Mouse (Mus musculus) heart, embryonic 11.5 days (tissue): Measurements from ENCODE around the gene Sdc4. TPM values are rescaled to one million over a fixed set of nuclear protein-coding genes. Genes with fewer than 3 reads are reported as not detected.

Source experiments
- ATAC-seq: fragments of 200-750 bp; cut with Nextera tagmentation; replicated peaks from 2 replicates; pipeline ENCODE4 v1.8.0; 2017; ENCODE audit warnings: moderate library complexity; ENCODE audit not compliant: insufficient number of reproducible peaks, low FRiP score, low TSS enrichment
- H3K27ac ChIP-seq: fragments of 300-500 bp; sonication (generic); 2 replicates; pipeline ENCODE4 v1.5.1; 2014; ENCODE audit warnings: mild to moderate bottlenecking, low read depth, low read length
- H3K27me3 ChIP-seq: fragments of 300-500 bp; sonication (generic); 2 replicates; pipeline ENCODE4 v1.6.1; 2014; ENCODE audit warnings: mild to moderate bottlenecking, low read length, mixed read lengths; ENCODE audit not compliant: control insufficient read depth, insufficient read depth
- H3K36me3 ChIP-seq: fragments of 300-500 bp; sonication (generic); 2 replicates; pipeline ENCODE4 v1.6.1; 2014; ENCODE audit warnings: mild to moderate bottlenecking, low read length, moderate library complexity, mixed read lengths; ENCODE audit not compliant: control insufficient read depth, insufficient read depth
- H3K4me1 ChIP-seq: fragments of 300-500 bp; sonication (generic); 2 replicates; pipeline ENCODE4 v1.6.1; 2014; ENCODE audit warnings: low read length; ENCODE audit not compliant: control insufficient read depth, insufficient read depth
- H3K4me2 ChIP-seq: fragments of 300-500 bp; sonication (generic); 2 replicates; pipeline ENCODE4 v1.6.1; 2014; ENCODE audit warnings: mild to moderate bottlenecking, moderate library complexity
- H3K4me3 ChIP-seq: fragments of 300-500 bp; sonication (generic); 2 replicates; pipeline ENCODE4 v1.5.1; 2014; ENCODE audit warnings: low read depth, low read length
- H3K9ac ChIP-seq: fragments of 300-500 bp; sonication (generic); 2 replicates; pipeline ENCODE4 v1.6.1; 2014; ENCODE audit warnings: mild to moderate bottlenecking, low read depth, low read length, moderate library complexity
- H3K9me3 ChIP-seq: fragments of 300-500 bp; sonication (generic); replicated peaks from 2 replicates; pipeline ENCODE4 v1.6.1; 2016; ENCODE audit warnings: low read length; ENCODE audit not compliant: control insufficient read depth
- WGBS: fragments of 180-500 bp; shearing (Covaris S2); extraction: QIAGEN DNeasy Blood & Tissue Kit; methylation state at CpG from one replicate; pipeline ENCODE4 v1.1.7; 2014; ENCODE audit not compliant: insufficient replicate concordance; 5-methylcytosine and 5-hydroxymethylcytosine counted together
- polyA plus RNA-seq: library from polyadenylated mRNA; unstranded; fragments of >200 nt; fragmentation: Nextera tagmentation; extraction: Ambion mirVana; gene quantifications from 2 replicates; pipeline ENCODE4 v1.2.1, GENCODE M21; 2014

Sdc4 gene
- polyA plus RNA-seq, 1 experiment from 2014 or later, result 34.6 TPM

DNA sequence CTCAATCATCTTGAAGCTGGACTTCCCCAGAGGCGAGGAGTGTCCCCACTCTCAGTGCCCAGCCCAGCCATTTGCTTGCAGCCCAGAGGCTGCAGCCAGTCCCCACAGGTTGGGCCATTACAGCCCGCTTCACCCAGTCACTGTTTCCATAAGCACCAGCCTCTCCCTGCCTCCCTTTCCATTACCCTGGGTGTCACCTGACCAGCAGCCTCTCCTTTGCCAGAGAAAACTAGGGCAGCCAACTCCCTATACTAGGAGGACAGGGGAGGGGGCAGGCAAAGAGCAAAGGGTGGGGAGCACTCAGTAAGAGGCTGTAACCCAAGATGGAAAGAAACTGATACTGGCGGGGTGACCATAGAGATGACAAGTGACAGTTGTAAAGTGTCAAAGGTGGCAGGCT is 6.7 kb downstream of the Sdc4 start:
- Histone ChIP-seq H3K27ac (0 out of 2 replicates have a peak overlapping the region, but pooled peaks have one; percentile 35), H3K36me3 (no peaks in the 10 kb centered on the region), H3K9me3 (no peaks in the 10 kb centered on the region), H3K27me3 (no peaks in the 10 kb centered on the region), H3K4me1 (peaks cover 61% of the 10 kb centered on the region), H3K9ac (peak overlapping the region; percentile 46; the same call in 1 of the 2 replicates), H3K4me3 (no peak overlapping the region), H3K4me2 (no peak overlapping the region)
- WGBS, result 53% methylated on average over 3 of the region's 3 CpGs
- ATAC-seq, result no peak

DNA sequence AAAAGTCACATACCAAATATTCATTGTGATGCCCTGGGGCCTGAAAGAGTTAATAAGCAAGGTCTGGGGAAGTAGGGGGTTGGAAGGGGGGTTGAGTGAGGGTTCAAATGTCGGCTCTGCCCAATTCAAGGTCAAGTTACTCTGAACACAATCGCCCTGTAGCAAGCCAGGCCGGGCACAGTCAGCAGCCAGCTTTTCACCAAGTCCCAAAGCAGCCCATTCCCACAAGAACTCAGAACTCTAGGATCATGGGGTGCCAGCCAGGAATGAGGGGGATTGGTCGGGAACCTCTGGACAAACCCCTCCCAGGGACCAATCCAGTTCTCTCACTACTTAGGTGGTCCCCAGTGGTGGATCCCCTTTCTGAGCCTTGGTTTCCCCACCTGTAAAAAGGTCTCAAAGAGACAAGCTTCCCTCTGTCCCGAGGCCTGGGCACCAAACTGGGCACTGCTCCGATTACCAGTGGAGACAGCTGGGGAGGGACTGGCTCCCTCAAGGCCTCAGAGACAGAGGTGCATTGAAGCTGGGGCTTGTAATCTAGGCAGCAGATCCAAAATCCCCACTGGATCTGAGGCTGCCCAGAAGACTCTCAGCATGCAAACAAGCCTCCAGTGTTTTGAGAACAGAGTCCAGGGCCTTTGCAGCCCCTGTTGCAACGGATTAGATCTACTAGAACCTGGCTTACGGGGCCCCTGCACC is 7.3 kb downstream of the Sdc4 start:
- Histone ChIP-seq H3K9ac (peak overlapping the region; percentile 46), H3K27ac (peak overlapping the region; percentile 35; the same call in 1 of the 2 replicates), H3K4me3 (no peak overlapping the region), H3K4me2 (peak overlapping the region; percentile 27), H3K4me1 (peaks cover 58% of the 10 kb centered on the region), H3K9me3 (no peaks in the 10 kb centered on the region), H3K27me3 (no peaks in the 10 kb centered on the region), H3K36me3 (no peaks in the 10 kb centered on the region)
- no peak for ATAC-seq
- WGBS, result 25% methylated on average over 8 of the region's 8 CpGs

DNA sequence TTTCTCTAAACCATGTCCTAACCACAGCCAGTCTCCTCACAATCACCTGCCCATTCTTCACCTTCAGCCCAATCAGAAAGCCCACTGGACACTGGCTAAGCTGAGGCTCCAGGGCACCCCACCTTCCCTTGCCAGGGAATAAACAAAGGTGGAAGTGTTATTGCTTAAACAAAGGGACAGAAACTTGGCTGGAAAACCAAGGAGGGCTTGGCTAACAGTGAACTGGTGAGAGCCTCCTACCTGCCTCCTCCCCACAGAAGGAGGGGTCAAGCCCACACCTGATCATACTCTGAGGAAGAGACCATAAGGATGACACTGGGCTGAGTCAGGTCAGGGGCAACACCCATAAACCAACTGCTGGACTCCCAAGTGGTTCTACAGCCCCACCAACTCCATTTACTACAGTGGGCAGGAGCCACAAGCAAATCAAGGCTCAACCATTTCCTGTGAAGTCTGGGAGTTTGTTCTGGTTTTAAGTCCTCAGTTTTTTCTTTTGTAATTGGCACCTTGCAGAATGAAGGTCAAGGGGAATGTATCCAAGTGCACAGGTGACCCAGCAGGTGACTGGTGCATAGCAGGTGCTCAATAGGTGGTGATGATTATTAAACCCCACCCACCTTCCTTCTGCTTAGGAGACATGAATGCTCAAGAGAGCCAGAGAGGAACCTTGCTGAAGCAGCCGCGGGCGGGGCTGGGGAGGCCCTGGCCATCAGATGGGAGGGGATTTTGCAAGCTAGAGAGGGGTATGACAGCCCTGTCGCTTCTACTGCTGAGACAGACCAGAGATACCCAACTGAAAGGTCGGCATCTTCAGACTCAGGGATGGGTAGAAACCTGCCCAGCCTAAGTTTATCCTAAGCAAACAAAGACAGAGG is 8.2 kb downstream of the Sdc4 start:
- Histone ChIP-seq H3K27ac (no peak overlapping the region), H3K4me2 (peak overlapping the region; percentile 14; the same call in 1 of the 2 replicates), H3K4me1 (peaks cover 62% of the 10 kb centered on the region), H3K27me3 (no peaks in the 10 kb centered on the region), H3K9ac (no peak overlapping the region), H3K36me3 (no peaks in the 10 kb centered on the region), H3K4me3 (no peak overlapping the region), H3K9me3 (no peaks in the 10 kb centered on the region)
- WGBS, result 30% methylated on average over 5 of the region's 5 CpGs
- ATAC-seq, result no peak

DNA sequence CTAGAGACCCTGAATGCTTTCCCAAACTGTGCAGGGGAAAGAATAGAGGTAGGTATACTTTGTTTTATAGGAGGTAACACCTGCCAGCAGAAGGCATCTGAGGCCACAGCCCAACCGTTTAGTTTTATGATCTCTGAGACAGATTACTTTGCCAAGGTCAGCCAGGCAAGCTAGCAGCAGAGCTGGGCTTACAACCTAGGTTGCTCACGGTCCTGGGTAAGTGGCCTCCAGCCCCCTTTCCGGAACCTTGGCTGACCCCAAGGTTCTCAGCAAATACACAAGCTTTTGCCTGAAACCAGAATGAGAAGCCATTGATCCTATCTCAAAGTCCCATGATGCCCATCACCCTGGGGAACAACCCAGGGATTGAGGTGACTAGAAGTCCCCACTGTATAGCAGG is 9.0 kb downstream of the Sdc4 start:
- Histone ChIP-seq H3K4me1 (peaks cover 66% of the 10 kb centered on the region), H3K27me3 (no peaks in the 10 kb centered on the region), H3K36me3 (peaks cover 2% of the 10 kb centered on the region; the same call in 1 of the 2 replicates), H3K4me2 (no peak overlapping the region), H3K4me3 (no peak overlapping the region), H3K9me3 (no peaks in the 10 kb centered on the region), H3K27ac (no peak overlapping the region), H3K9ac (no peak overlapping the region)
- ATAC-seq, result no peak
- 75% methylated on average over 3 of the region's 3 CpGs for WGBS

DNA sequence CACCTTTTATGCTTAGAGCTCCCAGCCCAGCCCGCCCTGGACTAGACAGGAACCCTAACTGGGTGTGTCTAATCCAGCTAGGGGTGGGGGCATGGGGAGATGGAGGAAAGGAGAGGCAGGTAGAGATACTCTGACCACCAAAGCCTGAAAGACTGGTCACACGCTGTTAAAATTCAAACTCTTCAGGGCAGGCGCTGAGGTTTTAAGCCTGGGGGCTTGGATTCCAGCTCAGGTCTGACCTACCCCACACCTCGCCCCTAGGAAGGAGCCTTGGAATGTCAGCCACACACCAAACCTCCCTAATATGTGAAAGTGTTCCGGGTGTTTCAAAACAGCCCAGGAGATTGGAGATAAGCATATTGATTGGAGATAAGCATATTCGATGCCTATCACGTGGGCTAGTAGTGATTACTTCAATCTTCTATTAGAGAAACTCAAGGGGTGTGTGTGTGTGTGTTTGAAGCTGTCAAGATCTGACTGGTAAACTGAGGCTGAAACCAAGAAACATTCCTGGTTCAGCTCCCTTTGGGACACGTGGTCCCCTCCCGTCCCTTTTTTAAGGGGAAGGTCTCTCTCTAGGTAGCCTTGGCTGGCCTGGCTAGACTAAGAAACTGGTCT is 10.3 kb downstream of the Sdc4 start:
- Histone ChIP-seq H3K9ac (peak overlapping the region; percentile 34; the same call in 1 of the 2 replicates), H3K27ac (peak overlapping the region; percentile 30)

DNA sequence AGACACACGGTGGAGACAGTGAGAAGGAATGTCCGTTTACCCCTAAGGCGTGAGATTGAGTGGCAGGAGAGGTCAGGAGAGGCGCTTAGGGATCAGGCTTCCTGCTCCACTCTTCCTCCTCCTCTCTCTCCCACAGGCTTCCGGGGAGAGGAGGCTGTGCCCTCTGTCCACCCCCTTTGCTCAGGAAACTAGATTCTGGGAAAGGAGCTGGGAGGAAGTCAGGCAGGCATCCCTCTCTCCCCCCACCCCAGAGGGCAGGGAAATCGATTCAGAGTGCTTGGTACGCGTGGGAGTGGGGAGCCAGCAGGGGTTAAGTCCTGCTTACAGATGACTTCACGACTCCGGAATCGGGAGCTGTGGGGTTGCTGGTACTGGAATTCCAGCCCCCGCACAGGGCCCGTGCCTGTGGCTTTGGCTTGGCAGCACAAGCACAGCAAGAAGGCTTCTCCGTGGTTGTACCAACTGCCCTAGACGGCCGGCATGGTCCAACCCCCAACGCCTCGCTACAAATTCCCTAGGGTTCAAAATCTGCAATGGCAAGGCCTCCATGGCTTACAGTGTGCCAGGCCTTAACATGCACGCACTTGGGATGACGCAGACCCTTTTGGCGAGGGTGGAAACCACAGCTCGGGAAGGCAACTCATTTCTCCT is 11.0 kb downstream of the Sdc4 start:
- ATAC-seq, result no peak
- H3K27me3 ChIP-seq, result no peaks in the 10 kb centered on the region
- peaks cover 8% of the 10 kb centered on the region for H3K36me3 ChIP-seq
- peak overlapping the region; percentile 30 for H3K27ac ChIP-seq
- peak overlapping the region; percentile 2 for H3K4me2 ChIP-seq
- H3K9ac ChIP-seq, result peak overlapping the region; percentile 34; the same call in 1 of the 2 replicates
- peaks cover 55% of the 10 kb centered on the region for H3K4me1 ChIP-seq
- no peak overlapping the region for H3K4me3 ChIP-seq
- 21% methylated on average over 22 of the region's 22 CpGs for WGBS
- no peaks in the 10 kb centered on the region for H3K9me3 ChIP-seq

More for the DNA sequence above, 10.3 kb downstream of the Sdc4 start:
- ATAC-seq, result no peak
- peak overlapping the region; percentile 2 for H3K4me2 ChIP-seq
- no peak overlapping the region for H3K4me3 ChIP-seq
- 67% methylated on average over 9 of the region's 9 CpGs for WGBS
- H3K4me1 ChIP-seq, result peaks cover 58% of the 10 kb centered on the region
- no peaks in the 10 kb centered on the region for H3K9me3 ChIP-seq
- peaks cover 8% of the 10 kb centered on the region for H3K36me3 ChIP-seq
- no peaks in the 10 kb centered on the region for H3K27me3 ChIP-seq

DNA sequence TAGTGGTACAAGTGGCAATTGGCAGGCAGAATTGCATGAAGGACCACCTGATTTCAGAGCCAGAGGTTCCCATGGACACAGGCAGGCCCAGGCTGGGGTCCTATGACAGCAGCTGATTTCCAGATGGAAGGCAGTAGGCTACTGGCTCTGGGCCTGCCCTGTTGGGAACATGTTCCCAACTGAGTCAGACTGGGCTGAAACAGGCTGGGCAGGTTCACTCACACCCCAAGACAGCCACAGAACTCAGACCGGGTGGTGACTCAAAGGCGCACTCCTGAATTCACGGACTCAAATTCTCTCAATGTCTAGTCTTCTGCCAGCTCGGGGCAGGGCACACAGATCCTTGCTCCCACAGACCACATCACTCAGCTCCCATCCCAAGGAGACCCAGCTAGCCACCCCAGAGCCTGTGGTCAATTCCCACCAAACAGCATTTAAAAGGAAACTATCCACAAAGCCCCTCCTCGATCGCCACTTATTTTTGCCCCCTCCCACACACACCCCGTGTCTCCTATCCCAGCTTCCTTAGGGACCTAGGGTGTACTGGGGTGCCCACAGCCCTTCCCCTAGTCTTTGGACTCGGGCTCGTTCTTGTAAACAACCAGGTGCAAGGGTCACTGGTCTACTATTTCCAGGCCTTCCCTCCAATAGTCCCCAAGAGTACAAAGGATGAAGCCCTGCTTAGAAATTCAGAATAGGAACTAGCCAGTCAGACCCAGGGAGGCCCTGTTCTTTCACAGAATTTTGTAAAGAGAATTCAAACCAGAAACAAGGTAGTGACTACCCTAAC is 11.8 kb downstream of the Sdc4 start:
- Histone ChIP-seq H3K9me3 (no peaks in the 10 kb centered on the region), H3K4me3 (no peak overlapping the region), H3K27me3 (no peaks in the 10 kb centered on the region), H3K4me1 (peaks cover 48% of the 10 kb centered on the region), H3K9ac (no peak overlapping the region), H3K27ac (peak overlapping the region; percentile 30; the same call in 1 of the 2 replicates), H3K36me3 (peaks cover 9% of the 10 kb centered on the region), H3K4me2 (no peak overlapping the region; the same call in 1 of the 2 replicates)
- ATAC-seq, result no peak
- WGBS, result 66% methylated on average over 9 of the region's 9 CpGs
